Mouse (Mus musculus) midbrain, embryonic 14.5 days (tissue): Measurements from ENCODE around the gene Cox8b. TPM values are rescaled to one million over a fixed set of nuclear protein-coding genes. Genes with fewer than 3 reads are reported as not detected.

Experiments
- ATAC-seq: fragments of 200-750 bp; cut with Nextera tagmentation; 2 replicates; pipeline ENCODE4 v1.8.0; 2017; ENCODE audit warnings: moderate number of reproducible peaks, moderate library complexity; ENCODE audit not compliant: low FRiP score, low TSS enrichment
- DNase-seq: peaks from one replicate; pipeline ENCODE4 v3.0.0-alpha.2; 2015
- H3K27ac ChIP-seq: fragments of 300-500 bp; sonication (generic); replicated peaks from 2 replicates; pipeline ENCODE4 v1.5.1; 2014; ENCODE audit warnings: mild to moderate bottlenecking, low read depth, low read length, moderate library complexity
- H3K27me3 ChIP-seq: fragments of 300-500 bp; sonication (generic); 2 replicates; pipeline ENCODE4 v1.6.1; 2014; ENCODE audit warnings: low read length, control low read depth, mixed read lengths; ENCODE audit not compliant: control insufficient read depth, insufficient read depth
- H3K36me3 ChIP-seq: fragments of 300-500 bp; sonication (generic); 2 replicates; pipeline ENCODE4 v1.6.1; 2014; ENCODE audit warnings: low read length, control low read depth; ENCODE audit not compliant: control insufficient read depth, insufficient read depth
- H3K4me1 ChIP-seq: fragments of 300-500 bp; sonication (generic); 2 replicates; pipeline ENCODE4 v1.6.1; 2014; ENCODE audit warnings: mild to moderate bottlenecking, antibody characterized with exemption, low read length, control low read depth; ENCODE audit not compliant: control insufficient read depth, insufficient read depth
- H3K4me2 ChIP-seq: fragments of 300-500 bp; sonication (generic); 2 replicates; pipeline ENCODE4 v1.6.1; 2014; ENCODE audit warnings: mild to moderate bottlenecking, low read length, moderate library complexity
- H3K4me3 ChIP-seq: fragments of 300-500 bp; sonication (generic); replicated peaks from 2 replicates; pipeline ENCODE4 v1.5.1; 2014; ENCODE audit warnings: low read depth, low read length
- H3K9ac ChIP-seq: fragments of 300-500 bp; sonication (generic); replicated peaks from 2 replicates; pipeline ENCODE4 v1.6.1; 2014; ENCODE audit warnings: mild to moderate bottlenecking, low read length, moderate library complexity
- H3K9me3 ChIP-seq: fragments of 300-500 bp; sonication (generic); 2 replicates; pipeline ENCODE4 v1.6.1; 2016; ENCODE audit warnings: low read length, control low read depth, mixed read lengths; ENCODE audit not compliant: control insufficient read depth
- WGBS: fragments of 180-500 bp; shearing (Covaris S2); extraction: QIAGEN DNeasy Blood & Tissue Kit; methylation state at CpG from one replicate; pipeline ENCODE4 v1.1.7; 2014; 5-methylcytosine and 5-hydroxymethylcytosine counted together
- polyA plus RNA-seq: library from polyadenylated mRNA; unstranded; fragments of >200 nt; fragmentation: Nextera tagmentation; extraction: Ambion mirVana; gene quantifications from 2 replicates; pipeline ENCODE4 v1.2.1, GENCODE M21; 2014

The Cox8b gene
- polyA plus RNA-seq, 1 experiment from 2014 or later = not detected

DNA sequence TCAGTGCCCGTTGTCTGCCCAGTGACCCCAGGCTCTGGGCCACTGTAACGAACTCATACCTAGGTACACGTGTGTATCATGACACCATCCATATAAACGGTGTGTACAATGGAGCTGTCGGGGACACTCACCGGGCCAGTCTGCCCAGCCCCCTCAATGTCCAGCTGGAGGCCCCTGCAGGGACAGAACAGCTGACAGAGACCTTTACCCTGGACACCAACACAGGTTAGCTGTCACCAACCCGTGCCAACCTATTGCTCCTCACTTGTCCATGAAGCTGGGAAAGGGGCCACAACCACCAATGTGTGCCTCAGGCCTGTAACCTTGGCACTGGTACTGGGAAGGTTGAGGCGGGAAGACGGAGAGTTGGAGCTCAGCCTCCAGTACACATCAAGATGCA lies 42.1 kb upstream of the Cox8b start:
- 65% methylated on average over 9 of the region's 9 CpGs for WGBS
- no peaks in the 10 kb centered on the region; the same call in 1 of the 2 replicates for H3K36me3 ChIP-seq
- no peaks in the 10 kb centered on the region for H3K9me3 ChIP-seq
- H3K4me2 ChIP-seq = peak overlapping the region; percentile 48
- no peak overlapping the region for H3K9ac ChIP-seq
- H3K4me3 ChIP-seq = peak overlapping the region; percentile 42
- no peak overlapping the region for H3K27ac ChIP-seq
- ATAC-seq (no peak), DNase-seq (no peak)
- H3K27me3 ChIP-seq = no peaks in the 10 kb centered on the region
- H3K4me1 ChIP-seq = no peaks in the 10 kb centered on the region; the same call in 1 of the 2 replicates

DNA sequence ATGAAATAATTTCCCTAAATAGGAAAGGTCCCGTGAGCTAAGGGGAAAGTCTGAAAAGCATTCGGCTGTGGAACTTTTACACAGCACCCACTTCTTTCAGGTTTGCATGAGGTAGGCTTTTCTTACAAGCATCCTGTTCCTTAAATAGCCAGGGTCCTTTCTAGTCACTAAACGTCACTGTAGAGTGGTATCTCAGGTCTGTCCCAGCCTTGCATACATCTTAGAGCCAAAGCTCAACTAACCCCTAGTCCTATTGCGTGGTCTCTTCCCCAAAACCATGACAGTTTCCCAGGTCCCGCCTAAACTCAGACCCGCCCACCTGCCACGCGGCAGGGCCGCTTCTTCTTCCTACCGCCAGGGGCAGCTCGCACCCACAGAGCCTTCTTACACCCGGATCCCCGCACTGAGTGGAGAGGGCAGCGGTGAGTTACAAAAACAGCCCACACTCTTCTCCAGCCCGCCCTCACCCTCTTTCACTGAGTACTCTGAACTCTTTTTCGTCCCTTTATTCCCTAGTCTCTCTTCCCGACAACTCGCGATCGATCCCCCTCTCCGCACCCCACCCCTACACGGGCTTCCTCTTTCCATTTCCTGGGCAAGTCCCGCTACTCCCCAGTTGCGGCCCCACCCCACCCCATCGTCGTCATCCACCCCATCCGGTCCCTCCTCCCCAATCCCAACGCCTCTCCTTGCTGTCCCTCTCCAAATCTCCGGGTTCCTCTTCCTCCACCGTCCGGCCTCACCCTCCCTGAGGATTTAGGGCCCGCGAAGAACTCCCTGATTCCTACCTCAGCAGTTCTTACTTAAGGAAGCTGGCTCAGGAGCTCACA lies 41.2 kb upstream of the Cox8b start, which contains the start of gene Pgghg:
TSS of gene Pgghg (plus strand) at position 170 of the 830 bp plus-strand sequence.
- DNase-seq (peak; percentile 84), ATAC-seq (peak; percentile 86)
- peak within 1 kb of the TSS; percentile 48 for H3K4me2 ChIP-seq
- peak within 1 kb of the TSS; percentile 42 for H3K4me3 ChIP-seq
- H3K27ac ChIP-seq = no peak within 1 kb of the TSS
- no peaks in the 10 kb centered on the region for H3K9me3 ChIP-seq
- H3K9ac ChIP-seq = peak within 1 kb of the TSS; percentile 40; the same call in 1 of the 2 replicates
- H3K36me3 ChIP-seq = no peaks in the 10 kb centered on the region; the same call in 1 of the 2 replicates
- H3K4me1 ChIP-seq = no peaks in the 10 kb centered on the region; the same call in 1 of the 2 replicates
- no peaks in the 10 kb centered on the region for H3K27me3 ChIP-seq
- 4% methylated on average over 33 of the region's 33 CpGs for WGBS

DNA sequence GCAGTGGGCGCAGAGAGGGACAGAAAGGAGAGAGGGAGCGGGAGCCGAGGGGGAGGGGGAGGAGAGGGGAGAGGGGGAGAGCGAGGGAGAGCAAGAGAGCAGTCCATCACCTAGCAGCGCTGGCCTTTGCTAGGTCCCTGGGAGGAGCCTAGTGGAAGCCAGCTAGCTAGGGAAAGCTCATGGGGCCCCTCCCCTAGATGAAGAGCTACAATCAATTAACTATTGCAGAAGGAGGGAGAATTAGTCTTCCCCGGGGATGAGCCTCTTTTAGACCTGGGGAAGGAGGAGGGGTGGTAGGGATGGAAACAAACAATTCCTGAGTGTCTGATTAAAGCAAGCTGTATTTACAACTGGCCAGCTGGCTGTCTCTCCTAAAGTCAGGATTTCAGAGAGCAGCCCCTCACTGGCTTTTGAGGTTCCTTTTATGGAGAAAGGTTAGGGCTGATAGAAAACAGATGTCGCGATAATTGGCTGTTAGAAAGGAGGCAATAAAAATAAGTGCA lies 39.5 kb upstream of the Cox8b start:
- no peak overlapping the region for H3K4me2 ChIP-seq
- H3K27me3 ChIP-seq = no peaks in the 10 kb centered on the region
- H3K4me1 ChIP-seq = no peaks in the 10 kb centered on the region; the same call in 1 of the 2 replicates
- H3K9ac ChIP-seq = no peak overlapping the region
- 14% methylated on average over 8 of the region's 8 CpGs for WGBS
- H3K36me3 ChIP-seq = no peaks in the 10 kb centered on the region
- no peaks in the 10 kb centered on the region for H3K9me3 ChIP-seq
- no peak overlapping the region for H3K4me3 ChIP-seq
- DNase-seq (peak; percentile 22), ATAC-seq (no peak)
- no peak overlapping the region for H3K27ac ChIP-seq

DNA sequence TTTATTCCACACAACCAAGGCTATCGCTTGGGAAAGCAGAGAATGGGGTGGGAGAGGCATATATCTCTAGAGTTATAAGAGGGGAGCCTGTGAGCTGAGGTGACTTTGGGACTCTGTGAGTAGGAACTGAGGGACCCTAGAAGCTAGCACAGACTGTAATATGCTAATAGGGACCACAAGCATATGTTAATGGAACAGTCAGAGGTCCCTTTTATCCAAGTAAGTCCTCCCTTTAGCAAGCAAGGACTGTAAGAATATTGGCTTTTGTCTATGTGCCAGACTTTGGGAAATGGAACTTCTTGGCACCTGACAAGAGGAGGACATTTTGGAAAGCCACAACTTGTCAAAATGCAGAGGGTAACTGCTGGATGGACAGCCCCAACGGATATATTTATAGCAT lies 38.6 kb upstream of the Cox8b start:
- Histone ChIP-seq H3K27ac (no peak overlapping the region), H3K9ac (no peak overlapping the region), H3K4me3 (no peak overlapping the region), H3K36me3 (no peaks in the 10 kb centered on the region), H3K27me3 (no peaks in the 10 kb centered on the region), H3K4me1 (no peaks in the 10 kb centered on the region; the same call in 1 of the 2 replicates), H3K4me2 (no peak overlapping the region), H3K9me3 (no peaks in the 10 kb centered on the region)
- DNase-seq = no peak
- WGBS = 22% methylated on average over 2 of the region's 2 CpGs
- no peak for ATAC-seq

DNA sequence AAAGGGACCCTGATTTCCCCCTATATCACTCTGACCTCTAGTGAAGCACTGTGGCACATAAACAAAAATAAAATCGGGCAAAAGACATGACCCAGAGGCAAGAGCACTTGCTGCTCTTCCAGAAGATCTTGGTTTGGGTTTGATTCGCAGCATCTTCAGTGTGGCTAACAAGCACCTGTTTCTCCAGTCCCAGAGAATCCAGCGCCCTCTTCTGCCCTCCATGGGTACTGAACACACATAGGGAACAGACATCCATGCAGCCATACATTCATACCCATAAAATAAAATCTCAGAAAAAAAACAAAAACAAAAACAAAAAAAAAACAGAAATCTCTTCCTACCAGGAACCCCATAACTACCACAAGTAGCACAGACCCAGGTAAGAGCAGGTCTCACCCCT lies 38.2 kb upstream of the Cox8b start:
- no peak for ATAC-seq

DNA sequence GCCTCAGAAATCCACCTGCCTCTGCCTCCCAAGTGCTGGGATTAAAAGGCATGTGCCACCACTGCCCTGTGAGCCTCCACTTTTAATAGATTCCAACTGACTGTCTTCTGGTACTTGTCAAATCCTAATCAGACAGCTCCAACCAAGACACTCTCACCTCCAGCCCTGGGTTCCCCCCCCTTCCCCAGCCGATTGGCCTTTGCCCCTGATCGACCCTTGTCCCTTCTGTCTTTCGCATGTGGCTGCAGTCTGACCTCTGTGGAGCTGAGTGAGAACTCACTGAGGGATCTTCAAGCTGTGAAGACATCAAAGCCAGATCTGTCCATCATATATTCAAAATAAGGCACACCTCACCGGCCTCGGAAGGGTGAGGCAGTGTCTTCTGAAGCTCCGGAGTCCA lies 26.9 kb upstream of the Cox8b start:
- no peak for ATAC-seq

More for the DNA sequence above, 38.2 kb upstream of the Cox8b start:
- no peaks in the 10 kb centered on the region for H3K9me3 ChIP-seq
- H3K4me3 ChIP-seq = no peak overlapping the region
- no peak overlapping the region for H3K9ac ChIP-seq
- no peaks in the 10 kb centered on the region for H3K36me3 ChIP-seq
- WGBS = 45% methylated on average over 3 of the region's 3 CpGs
- H3K4me1 ChIP-seq = no peaks in the 10 kb centered on the region; the same call in 1 of the 2 replicates
- no peak overlapping the region for H3K4me2 ChIP-seq
- no peak overlapping the region for H3K27ac ChIP-seq
- no peak for DNase-seq
- no peaks in the 10 kb centered on the region for H3K27me3 ChIP-seq

DNA sequence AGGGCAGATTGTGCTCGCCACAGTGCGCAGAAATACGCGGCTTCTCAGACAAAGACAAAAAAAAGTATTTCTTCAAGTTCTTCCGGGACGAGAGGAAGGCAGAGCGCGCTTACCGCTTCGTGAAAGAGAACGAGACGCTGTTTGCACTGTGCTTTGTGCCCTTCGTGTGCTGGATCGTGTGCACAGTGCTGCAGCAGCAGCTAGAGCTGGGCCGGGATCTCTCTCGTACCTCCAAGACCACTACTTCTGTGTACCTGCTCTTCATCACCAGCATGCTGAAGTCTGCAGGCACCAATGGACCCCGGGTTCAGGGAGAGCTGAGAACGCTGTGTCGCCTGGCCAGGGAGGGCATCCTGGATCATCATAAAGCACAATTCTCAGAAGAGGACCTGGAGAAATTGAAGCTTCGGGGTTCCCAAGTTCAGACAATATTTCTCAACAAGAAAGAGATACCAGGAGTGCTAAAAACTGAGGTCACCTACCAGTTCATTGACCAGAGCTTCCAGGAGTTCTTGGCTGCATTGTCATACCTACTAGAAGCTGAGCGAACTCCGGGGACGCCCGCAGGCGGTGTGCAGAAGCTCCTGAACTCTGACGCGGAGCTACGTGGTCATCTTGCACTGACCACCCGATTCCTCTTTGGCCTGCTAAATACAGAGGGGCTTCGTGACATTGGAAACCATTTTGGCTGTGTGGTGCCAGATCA lies 23.0 kb upstream of the Cox8b start:
- Histone ChIP-seq H3K9ac (peak overlapping the region; percentile 36), H3K4me1 (0 out of 2 replicates have a peak, but pooled peaks cover 11% of the 10 kb centered on the region), H3K36me3 (no peaks in the 10 kb centered on the region), H3K4me2 (peak overlapping the region; percentile 75), H3K4me3 (peak overlapping the region; percentile 40), H3K27ac (no peak overlapping the region), H3K27me3 (peaks cover 49% of the 10 kb centered on the region), H3K9me3 (no peaks in the 10 kb centered on the region)
- WGBS = 20% methylated on average over 30 of the region's 30 CpGs
- no peak for ATAC-seq
- no peak for DNase-seq

More for the DNA sequence above, 26.9 kb upstream of the Cox8b start:
- Histone ChIP-seq H3K4me2 (no peak overlapping the region), H3K4me3 (no peak overlapping the region), H3K27me3 (peaks cover 29% of the 10 kb centered on the region), H3K36me3 (no peaks in the 10 kb centered on the region), H3K4me1 (0 out of 2 replicates have a peak, but pooled peaks cover 7% of the 10 kb centered on the region), H3K9me3 (no peaks in the 10 kb centered on the region), H3K27ac (no peak overlapping the region), H3K9ac (no peak overlapping the region)
- DNase-seq = no peak
- 93% methylated on average over 6 of the region's 6 CpGs for WGBS

DNA sequence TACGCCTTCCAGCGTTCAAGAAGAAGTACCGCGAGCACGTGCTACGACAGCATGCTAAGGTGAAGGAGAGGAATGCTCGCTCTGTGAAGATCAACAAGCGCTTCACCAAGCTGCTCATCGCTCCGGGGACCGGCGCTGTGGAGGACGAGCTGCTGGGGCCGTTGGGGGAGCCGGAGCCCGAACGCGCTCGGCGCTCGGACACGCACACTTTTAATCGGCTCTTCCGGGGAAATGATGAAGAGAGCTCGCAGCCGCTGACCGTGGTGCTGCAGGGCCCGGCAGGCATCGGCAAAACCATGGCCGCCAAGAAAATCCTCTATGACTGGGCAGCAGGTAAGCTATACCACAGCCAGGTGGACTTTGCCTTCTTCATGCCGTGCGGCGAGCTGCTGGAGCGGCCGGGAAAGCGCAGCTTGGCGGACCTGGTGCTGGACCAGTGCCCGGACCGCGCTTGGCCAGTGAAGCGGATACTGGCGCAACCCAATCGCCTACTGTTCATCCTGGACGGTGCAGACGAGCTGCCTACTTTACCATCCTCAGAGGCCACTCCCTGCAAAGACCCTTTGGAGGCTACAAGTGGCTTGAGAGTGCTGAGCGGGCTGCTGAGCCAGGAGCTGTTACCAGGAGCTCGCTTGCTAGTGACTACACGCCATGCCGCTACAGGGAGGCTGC lies 22.3 kb upstream of the Cox8b start:
- no peaks in the 10 kb centered on the region for H3K9me3 ChIP-seq
- H3K27ac ChIP-seq = no peak overlapping the region
- peak overlapping the region; percentile 75 for H3K4me2 ChIP-seq
- DNase-seq (peak; percentile 61), ATAC-seq (no peak)
- peak overlapping the region; percentile 36; the same call in 1 of the 2 replicates for H3K9ac ChIP-seq
- H3K4me3 ChIP-seq = peak overlapping the region; percentile 40
- H3K4me1 ChIP-seq = 0 out of 2 replicates have a peak, but pooled peaks cover 11% of the 10 kb centered on the region
- WGBS = under 1% methylated on average over 49 of the region's 49 CpGs
- H3K27me3 ChIP-seq = peaks cover 49% of the 10 kb centered on the region
- no peaks in the 10 kb centered on the region for H3K36me3 ChIP-seq
